Mouse (Mus musculus) forebrain, embryonic 10.5 days (tissue): ENCODE measurements around the gene Usp7. TPM values are rescaled to one million over a fixed set of nuclear protein-coding genes. Genes with fewer than 3 reads are reported as not detected.

Source experiments
- DNase-seq: peaks from one replicate; pipeline ENCODE4 v3.0.0-alpha.2; 2017; ENCODE audit warnings: low spot score; ENCODE audit errors: extremely low spot score
- H3K27ac ChIP-seq: fragments of 300-500 bp; sonication (generic); 2 replicates; pipeline ENCODE4 v1.5.1; 2016; ENCODE audit warnings: mild to moderate bottlenecking
- H3K27me3 ChIP-seq: fragments of 300-500 bp; sonication (generic); 2 replicates; pipeline ENCODE4 v1.6.1; 2016; ENCODE audit warnings: mild to moderate bottlenecking; ENCODE audit not compliant: poor library complexity, severe bottlenecking
- H3K36me3 ChIP-seq: fragments of 300-500 bp; sonication (generic); replicated peaks from 2 replicates; pipeline ENCODE4 v1.6.1; 2016; ENCODE audit warnings: mild to moderate bottlenecking, moderate library complexity
- H3K4me1 ChIP-seq: fragments of 300-500 bp; sonication (generic); 2 replicates; pipeline ENCODE4 v1.6.1; 2016
- H3K4me3 ChIP-seq: fragments of 300-500 bp; sonication (generic); 2 replicates; pipeline ENCODE4 v1.5.1; 2016; ENCODE audit warnings: mild to moderate bottlenecking, moderate library complexity
- H3K9me3 ChIP-seq: fragments of 300-500 bp; sonication (generic); 2 replicates; pipeline ENCODE4 v1.6.1; 2016; ENCODE audit warnings: mild to moderate bottlenecking, moderate library complexity
- WGBS: fragments of 180-500 bp; shearing (Covaris S2); methylation state at CpG from one replicate; pipeline ENCODE4 v1.1.7; 2016; 5-methylcytosine and 5-hydroxymethylcytosine counted together
- polyA plus RNA-seq: library from polyadenylated mRNA; unstranded; fragments of >200 nt; fragmentation: Nextera tagmentation; extraction: Ambion mirVana; gene quantifications from 2 replicates; pipeline ENCODE4 v1.2.1, GENCODE M21; 2016

The Usp7 gene
- polyA plus RNA-seq, 1 experiment from 2014 or later: 33.4 TPM

GRCm38 (mm10) chr16:8671551-8672349 is 120.4 kb downstream of the Usp7 start, which contains the start of gene Carhsp1:
Gene Carhsp1 (minus strand): TSS chr16:8672155.
- Histone ChIP-seq H3K9me3 (no peaks in the 10 kb centered on the region), H3K36me3 (peaks cover 17% of the 10 kb centered on the region; the same call in 1 of the 2 replicates), H3K27me3 (peaks cover 22% of the 10 kb centered on the region), H3K4me1 (peaks cover 62% of the 10 kb centered on the region), H3K27ac (peak within 1 kb of the TSS; percentile 92), H3K4me3 (peak within 1 kb of the TSS; percentile 75)
- under 1% methylated on average over 67 of the region's 67 CpGs for WGBS
- DNase-seq: peak; percentile 95

- peaks cover 30% of the 10 kb centered on the region for H3K36me3 ChIP-seq
- peak overlapping the region; percentile 92 for H3K27ac ChIP-seq
- H3K27me3 ChIP-seq: peaks cover 22% of the 10 kb centered on the region
- peaks cover 69% of the 10 kb centered on the region for H3K4me1 ChIP-seq
- peak; percentile 71 for DNase-seq
- peak overlapping the region; percentile 75 for H3K4me3 ChIP-seq
- H3K9me3 ChIP-seq: no peaks in the 10 kb centered on the region
- WGBS: 2% methylated on average over 15 of the region's 15 CpGs
Measured at GRCm38 (mm10) chr16:8670041-8671035, 121.8 kb downstream of the Usp7 start.

GRCm38 (mm10) chr16:8669432-8669831 is 122.7 kb downstream of the Usp7 start:
- peaks cover 36% of the 10 kb centered on the region for H3K36me3 ChIP-seq
- DNase-seq: no peak
- WGBS: 53% methylated on average over 5 of the region's 5 CpGs
- H3K9me3 ChIP-seq: no peaks in the 10 kb centered on the region
- peaks cover 69% of the 10 kb centered on the region for H3K4me1 ChIP-seq
- peaks cover 22% of the 10 kb centered on the region for H3K27me3 ChIP-seq
- H3K4me3 ChIP-seq: peak overlapping the region; percentile 75
- H3K27ac ChIP-seq: peak overlapping the region; percentile 92

GRCm38 (mm10) chr16:8668386-8668785 is 123.7 kb downstream of the Usp7 start:
- H3K9me3 ChIP-seq: no peaks in the 10 kb centered on the region
- H3K4me1 ChIP-seq: peaks cover 65% of the 10 kb centered on the region
- peaks cover 46% of the 10 kb centered on the region for H3K36me3 ChIP-seq
- no peak overlapping the region for H3K27ac ChIP-seq
- no peak for DNase-seq
- peaks cover 12% of the 10 kb centered on the region for H3K27me3 ChIP-seq
- no peak overlapping the region for H3K4me3 ChIP-seq
- WGBS: 88% methylated on average over 2 of the region's 2 CpGs

GRCm38 (mm10) chr16:8667814-8668213 is 124.3 kb downstream of the Usp7 start:
- peaks cover 65% of the 10 kb centered on the region for H3K4me1 ChIP-seq
- no peaks in the 10 kb centered on the region for H3K9me3 ChIP-seq
- 69% methylated on average over 4 of the region's 4 CpGs for WGBS
- H3K27ac ChIP-seq: peak overlapping the region; percentile 44
- H3K4me3 ChIP-seq: no peak overlapping the region; the same call in 1 of the 2 replicates
- H3K27me3 ChIP-seq: peaks cover 6% of the 10 kb centered on the region
- H3K36me3 ChIP-seq: peaks cover 52% of the 10 kb centered on the region
- DNase-seq: no peak

- DNase-seq: no peak
- Histone ChIP-seq H3K4me3 (no peak overlapping the region), H3K36me3 (peaks cover 58% of the 10 kb centered on the region), H3K4me1 (peaks cover 61% of the 10 kb centered on the region), H3K27ac (peak overlapping the region; percentile 44), H3K27me3 (peaks cover 3% of the 10 kb centered on the region; the same call in 1 of the 2 replicates), H3K9me3 (no peaks in the 10 kb centered on the region)
- WGBS: 82% methylated on average over 7 of the region's 7 CpGs
Measured at GRCm38 (mm10) chr16:8667261-8667660, 124.8 kb downstream of the Usp7 start.

- Histone ChIP-seq H3K4me1 (peaks cover 53% of the 10 kb centered on the region), H3K9me3 (no peaks in the 10 kb centered on the region), H3K27ac (peak overlapping the region; percentile 3; the same call in 1 of the 2 replicates), H3K4me3 (no peak overlapping the region), H3K27me3 (peaks cover 3% of the 10 kb centered on the region; the same call in 1 of the 2 replicates), H3K36me3 (peaks cover 66% of the 10 kb centered on the region)
- no peak for DNase-seq
- WGBS: 82% methylated on average over 2 of the region's 2 CpGs
Measured at GRCm38 (mm10) chr16:8666452-8666851, 125.7 kb downstream of the Usp7 start.

- 82% methylated on average over 5 of the region's 5 CpGs for WGBS
- DNase-seq: no peak
- Histone ChIP-seq H3K36me3 (peaks cover 75% of the 10 kb centered on the region), H3K4me1 (peaks cover 42% of the 10 kb centered on the region), H3K27ac (0 out of 2 replicates have a peak overlapping the region, but pooled peaks have one; percentile 3), H3K4me3 (no peak overlapping the region), H3K9me3 (no peaks in the 10 kb centered on the region), H3K27me3 (peaks cover 3% of the 10 kb centered on the region; the same call in 1 of the 2 replicates)
Measured at GRCm38 (mm10) chr16:8665367-8665766, 126.7 kb downstream of the Usp7 start.

- Histone ChIP-seq H3K36me3 (peaks cover 86% of the 10 kb centered on the region), H3K27me3 (no peaks in the 10 kb centered on the region), H3K4me1 (peaks cover 27% of the 10 kb centered on the region), H3K9me3 (no peaks in the 10 kb centered on the region), H3K27ac (no peak overlapping the region), H3K4me3 (no peak overlapping the region)
- no peak for DNase-seq
- WGBS: 87% methylated on average over 24 of the region's 24 CpGs
Measured at GRCm38 (mm10) chr16:8663606-8664539, 128.2 kb downstream of the Usp7 start.

GRCm38 (mm10) chr16:8663022-8663421 is 129.1 kb downstream of the Usp7 start:
- WGBS: 83% methylated on average over 2 of the region's 2 CpGs
- no peak for DNase-seq
- peaks cover 19% of the 10 kb centered on the region for H3K4me1 ChIP-seq
- H3K9me3 ChIP-seq: no peaks in the 10 kb centered on the region
- H3K27me3 ChIP-seq: no peaks in the 10 kb centered on the region
- H3K27ac ChIP-seq: no peak overlapping the region
- H3K36me3 ChIP-seq: peaks cover 89% of the 10 kb centered on the region
- no peak overlapping the region for H3K4me3 ChIP-seq

GRCm38 (mm10) chr16:8658764-8659163 is 133.3 kb downstream of the Usp7 start:
- Histone ChIP-seq H3K36me3 (peaks cover 95% of the 10 kb centered on the region), H3K9me3 (no peaks in the 10 kb centered on the region), H3K4me1 (no peaks in the 10 kb centered on the region), H3K27me3 (no peaks in the 10 kb centered on the region), H3K4me3 (no peak overlapping the region), H3K27ac (no peak overlapping the region)
- DNase-seq: no peak
- 87% methylated on average over 4 of the region's 4 CpGs for WGBS
